In the genomic region with DNA sequence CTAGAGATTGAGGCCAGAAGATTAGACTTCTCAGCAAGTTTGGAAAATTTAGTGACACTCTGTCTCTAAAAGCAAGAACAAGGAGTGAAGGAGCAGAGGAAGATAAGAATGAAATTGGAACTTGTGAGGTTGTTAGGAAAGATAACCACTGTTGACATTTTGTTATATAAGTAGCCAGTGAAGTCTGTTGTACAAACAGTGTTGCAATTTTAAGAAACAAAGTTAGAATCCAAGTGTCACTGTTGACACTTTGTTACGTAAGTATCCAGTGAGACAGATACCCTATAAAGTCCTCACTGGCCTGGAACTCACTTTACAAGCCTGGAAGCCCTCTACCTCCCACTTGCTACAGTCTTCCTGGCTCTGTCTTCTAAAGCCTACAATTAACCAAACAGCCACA, we compare ENCODE assay signal across 26 mouse cellular contexts.
DNase-seq lines count a peak whose midpoint lies in the region; ATAC-seq and TF ChIP-seq lines count a peak whose summit lies in the region.
"Had no signal": no experiment of that assay in that cellular context is flagged by ENCODE, and none has a peak within 500 bp of the region (broad histone marks: within the 10 kb centered on the region; RNA-seq: fewer than 3 reads in every experiment).

No protein-coding gene starts in this region.

- H3K36me3 ChIP-seq in liver, postnatal 0 days (replicated peaks; ENCODE audit: insufficient read depth, low read length), result 0 out of 2 replicates have a peak, but pooled peaks cover 4% of the 10 kb centered on the region
- 0 out of 2 replicates have a peak, but pooled peaks cover 2% of the 10 kb centered on the region for H3K36me3 ChIP-seq in hindbrain, embryonic 16.5 days (ENCODE audit: control insufficient read depth, insufficient read depth, low read length)
- H3K36me3 ChIP-seq: forebrain, embryonic 12.5 days; forebrain, embryonic 15.5 days; heart, embryonic 12.5 days; heart, embryonic 15.5 days had no signal

- ATAC-seq in liver, postnatal 0 days, result no peak
- ATAC-seq in megakaryocyte progenitor cell, adult 5-6 weeks (replicated peaks; ENCODE audit: poor library complexity), result peak; percentile 22; the same call in 1 of the 2 replicates
- ATAC-seq in hindbrain, embryonic 16.5 days, result no peak
- ATAC-seq: forebrain, embryonic 15.5 days had no signal

- H3K4me2 ChIP-seq in liver, postnatal 0 days (ENCODE audit: low read depth, low read length), result no peak overlapping the region
- no peak overlapping the region for H3K4me2 ChIP-seq in hindbrain, embryonic 16.5 days (ENCODE audit: low read length)
- H3K4me2 ChIP-seq: embryonic facial prominence, embryonic 13.5 days; forebrain, embryonic 12.5 days; forebrain, embryonic 15.5 days; heart, embryonic 12.5 days; heart, embryonic 15.5 days; hindbrain, embryonic 14.5 days had no signal

- H3K4me1 ChIP-seq in liver, postnatal 0 days (ENCODE audit: insufficient read depth), result peaks cover 14% of the 10 kb centered on the region
- no peaks in the 10 kb centered on the region for H3K4me1 ChIP-seq in hindbrain, embryonic 16.5 days (ENCODE audit: control insufficient read depth, insufficient read depth, low read depth, low read length)
- H3K4me1 ChIP-seq: embryonic facial prominence, embryonic 10.5 days; embryonic facial prominence, embryonic 13.5 days; forebrain, embryonic 12.5 days; forebrain, embryonic 15.5 days; heart, embryonic 15.5 days; hindbrain, embryonic 10.5 days had no signal

- WGBS in liver, postnatal 0 days (ENCODE audit: insufficient replicate concordance), result 43% methylated on average over 1 of the region's 1 CpGs
- 89% methylated on average over 1 of the region's 1 CpGs for WGBS in hindbrain, embryonic 16.5 days

- H3K9me3 ChIP-seq in liver, postnatal 0 days (ENCODE audit: low read length), result no peaks in the 10 kb centered on the region
- H3K9me3 ChIP-seq in hindbrain, embryonic 16.5 days (ENCODE audit: control insufficient read depth, low read length), result no peaks in the 10 kb centered on the region
- H3K9me3 ChIP-seq: embryonic facial prominence, embryonic 10.5 days; embryonic facial prominence, embryonic 13.5 days; forebrain, embryonic 12.5 days; forebrain, embryonic 15.5 days; heart, embryonic 12.5 days; heart, embryonic 15.5 days; hindbrain, embryonic 10.5 days had no signal

- H3K4me3 ChIP-seq in liver, postnatal 0 days (ENCODE audit: low read depth, low read length), result no peak overlapping the region
- H3K4me3 ChIP-seq in hindbrain, embryonic 16.5 days (ENCODE audit: low read length), result no peak overlapping the region
- H3K4me3 ChIP-seq: embryonic facial prominence, embryonic 10.5 days; embryonic facial prominence, embryonic 13.5 days; erythroblast, embryonic 14.5 days; forebrain, embryonic 12.5 days; forebrain, embryonic 15.5 days; heart, embryonic 12.5 days; heart, embryonic 15.5 days; hindbrain, embryonic 10.5 days had no signal

- no peak for TF ChIP-seq EP300 in liver, postnatal 0 days (IDR thresholded peaks at IDR 0.05; ENCODE audit: low read depth)

- no peaks in the 10 kb centered on the region for H3K27me3 ChIP-seq in liver, postnatal 0 days (ENCODE audit: insufficient read depth, low read length)
- H3K27me3 ChIP-seq in hindbrain, embryonic 16.5 days (replicated peaks; ENCODE audit: control insufficient read depth, insufficient read depth, low read length), result no peaks in the 10 kb centered on the region
- H3K27me3 ChIP-seq: embryonic facial prominence, embryonic 13.5 days; forebrain, embryonic 12.5 days; forebrain, embryonic 15.5 days; heart, embryonic 12.5 days; heart, embryonic 15.5 days had no signal

- no peak for DNase-seq in liver, postnatal 0 days
- DNase-seq in liver, result no peak
- DNase-seq in 416B (ENCODE audit: low read depth), result peak; percentile 45
- DNase-seq in adipocyte (ENCODE audit: low spot score), result peak; percentile 48
- DNase-seq: adrenal gland, adult 2 months; adrenal gland, postnatal 14 days; cerebellum, adult 11-12 months; cerebellum, adult 8-10 months; cerebellum, postnatal 10 days; cerebellum, postnatal 36 days; embryo, embryonic 11 days; gastrocnemius, postnatal 10 days; heart, adult 18-20 months; heart, postnatal 10 days; heart, postnatal 36 days had no signal

- H3K27ac ChIP-seq in liver, postnatal 0 days (ENCODE audit: low read depth), result 0 out of 2 replicates have a peak overlapping the region, but pooled peaks have one; percentile 24
- no peak overlapping the region for H3K27ac ChIP-seq in hindbrain, embryonic 16.5 days (ENCODE audit: low read depth, low read length)
- H3K27ac ChIP-seq: embryonic facial prominence, embryonic 10.5 days; embryonic facial prominence, embryonic 13.5 days; forebrain, embryonic 12.5 days; forebrain, embryonic 15.5 days; heart, embryonic 15.5 days; hindbrain, embryonic 10.5 days; hindbrain, embryonic 14.5 days had no signal

- TF ChIP-seq CTCF in liver, postnatal 0 days (IDR thresholded peaks at IDR 0.05; ENCODE audit: low read depth), result no peak

- H3K9ac ChIP-seq in liver, postnatal 0 days (replicated peaks), result no peak overlapping the region
- no peak overlapping the region for H3K9ac ChIP-seq in hindbrain, embryonic 16.5 days (ENCODE audit: low read depth, low read length)
- H3K9ac ChIP-seq: embryonic facial prominence, embryonic 13.5 days; forebrain, embryonic 12.5 days; forebrain, embryonic 15.5 days; heart, embryonic 12.5 days; heart, embryonic 15.5 days; hindbrain, embryonic 14.5 days had no signal

Comparison
In these comparisons a context has a peak if more than half of its experiments do, and no peak if none do; other contexts are left out.
1. DNase-seq: peak in 416B (single experiment) and adipocyte (single experiment); none in liver, postnatal 0 days (single experiment) and liver (single experiment).